Mouse (Mus musculus) neural tube, embryonic 10.5 days (tissue): Measurements from ENCODE around the gene Anapc15.
A peak's percentile ranks its signal among the peaks of the same experiment; 100 is the strongest.

Experiments
- DNase-seq: peaks from one replicate; pipeline ENCODE4 v3.0.0-alpha.2; 2017; ENCODE audit warnings: low spot score; ENCODE audit errors: extremely low spot score

Gene Anapc15

GRCm38 (mm10) chr7:101863415-101863814 lies at the start of gene Anapc15:
Gene Anapc15 (plus strand): TSS chr7:101863715.
- DNase-seq: no peak

- DNase-seq: peak; percentile 47
Measured at GRCm38 (mm10) chr7:101817861-101818401, 45.6 kb upstream of the Anapc15 start, which contains the start of gene Phox2a. Gene Phox2a (plus strand): TSS chr7:101818313.

- peak; percentile 64 for DNase-seq
Measured at GRCm38 (mm10) chr7:101820295-101821030, 43.1 kb upstream of the Anapc15 start.

GRCm38 (mm10) chr7:101821571-101822501 lies 41.7 kb upstream of the Anapc15 start:
- peak; percentile 84 for DNase-seq

- peak; percentile 36 for DNase-seq
Measured at GRCm38 (mm10) chr7:101822836-101823757, 40.4 kb upstream of the Anapc15 start.

GRCm38 (mm10) chr7:101823758-101824630 lies 39.5 kb upstream of the Anapc15 start:
- DNase-seq: no peak

GRCm38 (mm10) chr7:101830373-101830772 lies 33.1 kb upstream of the Anapc15 start:
- no peak for DNase-seq

GRCm38 (mm10) chr7:101831437-101831836 lies 32.1 kb upstream of the Anapc15 start:
- DNase-seq: no peak

GRCm38 (mm10) chr7:101832372-101832771 lies 31.1 kb upstream of the Anapc15 start:
- no peak for DNase-seq

GRCm38 (mm10) chr7:101833352-101833751 lies 30.2 kb upstream of the Anapc15 start:
- no peak for DNase-seq

GRCm38 (mm10) chr7:101833916-101834584 lies 29.5 kb upstream of the Anapc15 start:
- no peak for DNase-seq

- no peak for DNase-seq
Measured at GRCm38 (mm10) chr7:101834903-101835302, 28.6 kb upstream of the Anapc15 start.

GRCm38 (mm10) chr7:101835457-101836109 lies 27.9 kb upstream of the Anapc15 start:
- DNase-seq: no peak

GRCm38 (mm10) chr7:101836271-101837153 lies 27.0 kb upstream of the Anapc15 start:
- DNase-seq: peak; percentile 84

GRCm38 (mm10) chr7:101837154-101837605 lies 26.3 kb upstream of the Anapc15 start:
- DNase-seq: no peak

- peak; percentile 86 for DNase-seq
Measured at GRCm38 (mm10) chr7:101837606-101838471, 25.7 kb upstream of the Anapc15 start, which contains the start of gene Inppl1. Gene Inppl1 (minus strand): TSS chr7:101838229.

GRCm38 (mm10) chr7:101844186-101844585 lies 19.3 kb upstream of the Anapc15 start:
- DNase-seq: no peak
